Mouse (Mus musculus) testis, postnatal 14 days (tissue): ENCODE data around the gene Ythdf2.

Experiments
- DNase-seq: peaks from one replicate; pipeline ENCODE4 v3.0.0; 2021; ENCODE audit warnings: low spot score

The Ythdf2 gene

GRCm38 (mm10) chr4:132209299-132209698 lies 2.8 kb downstream of the Ythdf2 start:
- DNase-seq, result no peak

- DNase-seq, result no peak
Measured at GRCm38 (mm10) chr4:132207280-132207679, 4.8 kb downstream of the Ythdf2 start.

DNA sequence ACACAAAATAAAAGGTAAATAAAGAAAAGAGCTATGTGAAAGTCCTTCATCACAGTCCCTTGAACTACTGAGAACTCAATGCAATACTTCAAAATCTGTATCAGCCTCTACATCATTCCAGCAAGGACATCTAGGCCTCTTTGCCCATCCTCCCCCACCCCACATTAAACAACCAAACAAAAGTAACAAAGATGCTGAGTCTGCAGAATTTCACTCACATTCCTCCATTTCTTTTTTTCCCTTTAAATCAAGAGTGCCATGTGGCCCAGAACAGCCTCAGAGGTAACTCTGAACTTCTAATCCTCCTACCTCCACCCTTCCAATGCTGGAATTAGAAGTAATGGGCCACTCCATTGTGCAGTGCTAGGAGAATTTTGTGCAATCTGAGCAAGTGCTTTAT lies 13.3 kb downstream of the Ythdf2 start:
- DNase-seq, result no peak

DNA sequence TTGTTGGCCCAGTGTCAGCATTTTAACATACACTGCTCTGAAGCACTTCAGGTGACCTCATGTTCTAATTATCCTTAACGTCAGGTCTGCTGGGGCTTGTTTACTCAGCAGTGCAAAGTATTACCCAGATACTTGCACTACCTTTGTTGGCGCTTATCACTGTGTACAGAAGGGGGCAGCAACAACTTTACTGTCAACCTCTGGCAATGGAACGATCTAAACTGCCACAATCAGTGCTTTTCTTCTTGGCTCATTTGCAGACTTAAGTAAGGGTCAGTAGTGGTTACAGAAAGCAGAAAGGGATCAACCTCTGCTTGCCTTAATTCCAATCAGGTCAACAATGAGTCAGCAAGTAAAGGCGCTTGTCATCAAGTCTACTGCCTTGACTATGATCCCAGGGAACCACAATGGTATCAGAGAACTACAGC lies 13.8 kb downstream of the Ythdf2 start:
- no peak for DNase-seq

DNA sequence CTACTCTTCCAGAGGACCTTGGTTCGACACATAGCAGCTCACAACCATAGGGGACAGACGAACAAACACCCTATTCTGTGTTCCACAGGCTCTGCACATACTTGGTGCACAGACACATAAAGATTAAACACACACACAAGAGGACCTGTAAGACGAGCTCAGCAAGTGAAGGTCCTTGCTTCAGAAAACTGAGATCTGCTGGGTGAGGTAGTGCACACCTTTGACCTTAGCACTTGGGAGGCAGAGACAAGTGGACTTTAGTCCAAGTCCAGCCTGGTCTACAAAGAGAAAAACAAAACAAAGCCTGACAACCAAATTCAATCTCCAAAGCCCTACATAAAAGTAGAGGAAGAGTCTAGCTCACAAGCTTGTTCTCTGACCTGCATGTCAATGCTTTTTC lies 17.1 kb downstream of the Ythdf2 start:
- no peak for DNase-seq

DNA sequence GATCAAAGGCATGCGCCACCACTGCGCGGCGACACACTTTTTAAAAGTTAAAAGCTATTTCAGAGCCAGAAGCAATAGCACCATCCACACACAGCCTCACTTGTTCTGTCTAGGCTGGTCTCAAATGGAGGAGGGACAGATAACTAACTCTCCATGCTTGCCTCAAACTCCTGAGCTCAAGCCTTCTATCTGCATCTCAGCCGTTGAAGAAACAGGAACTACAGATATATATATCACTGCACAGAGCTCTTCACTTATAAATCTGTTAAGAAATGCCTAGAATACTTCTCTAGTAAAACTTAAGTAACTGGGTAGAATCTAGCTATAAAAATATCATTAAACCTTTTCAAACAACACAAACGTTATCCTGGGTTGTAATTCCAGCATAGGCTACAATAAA lies 17.7 kb downstream of the Ythdf2 start:
- no peak for DNase-seq

DNA sequence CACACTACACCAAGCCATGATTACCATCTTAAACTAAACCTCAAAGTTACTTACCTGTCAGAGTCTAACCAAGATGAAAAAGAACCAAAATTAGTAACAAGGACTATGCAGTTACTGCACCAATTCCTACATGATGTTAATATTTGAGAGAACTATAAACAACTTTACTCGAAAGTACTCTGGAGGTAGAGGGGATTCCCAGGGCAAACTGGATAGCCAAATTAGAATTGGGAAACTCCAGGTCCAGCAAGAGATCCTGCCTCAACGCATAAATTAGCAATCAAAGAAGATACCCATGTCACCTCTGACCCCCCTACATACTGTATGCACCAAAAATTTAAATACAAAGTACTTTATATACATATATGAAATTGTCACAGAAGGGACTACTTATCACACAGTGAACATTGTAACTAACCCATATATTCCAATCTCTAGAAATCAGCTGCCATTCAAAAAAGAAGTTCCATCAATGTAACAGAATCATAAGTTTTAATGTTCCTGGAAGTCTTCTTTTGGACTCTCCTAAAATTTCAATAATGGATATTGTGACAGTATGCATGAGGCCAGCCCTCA lies 24.2 kb downstream of the Ythdf2 start:
- DNase-seq, result no peak

- DNase-seq, result no peak
Measured at GRCm38 (mm10) chr4:132183162-132183561, 28.9 kb downstream of the Ythdf2 start.

DNA sequence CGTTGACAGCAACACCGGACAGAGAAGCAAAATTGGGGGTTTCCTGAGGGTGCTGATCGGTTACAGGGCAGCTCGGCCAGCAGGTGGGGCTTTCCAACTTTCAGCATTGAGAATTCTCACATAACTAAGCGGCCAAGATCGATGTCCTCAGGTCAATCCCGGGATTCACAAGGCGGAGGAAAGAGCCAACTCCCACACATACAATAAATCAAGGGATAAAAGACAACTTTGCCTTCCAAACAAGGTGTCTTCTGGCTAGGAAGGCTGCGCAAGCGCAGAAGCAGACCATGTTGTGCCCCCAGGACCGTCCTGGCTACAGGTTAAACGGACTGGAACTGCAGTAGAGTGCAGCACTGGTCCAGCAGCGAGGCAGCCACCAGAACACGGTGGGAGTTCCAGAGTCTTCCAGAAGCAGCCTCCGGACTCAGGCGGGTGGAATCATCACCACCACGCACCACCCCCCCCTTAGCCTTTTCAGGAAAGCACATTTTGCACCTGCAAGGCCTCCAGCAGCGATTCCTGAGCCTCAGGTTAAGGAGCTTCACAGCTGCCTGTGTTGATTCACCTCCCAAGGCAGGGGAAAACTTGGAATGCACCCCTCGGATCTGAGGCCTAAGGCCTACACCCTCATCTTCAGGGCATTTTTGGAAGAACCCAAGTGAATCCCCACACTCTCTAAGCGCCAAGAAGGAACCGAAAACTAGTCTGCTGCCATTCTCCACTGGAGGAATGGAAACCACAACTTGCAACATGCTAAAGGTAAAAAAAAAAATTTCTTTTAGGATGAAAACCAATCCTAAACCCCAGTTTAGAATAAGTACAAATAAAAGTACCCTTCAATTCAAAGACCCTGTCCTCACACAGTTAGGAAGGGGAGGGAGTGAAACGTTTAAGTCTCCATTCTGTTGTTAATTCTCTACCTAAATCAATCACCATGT lies 30.1 kb downstream of the Ythdf2 start:
- DNase-seq, result peak; percentile 25

DNA sequence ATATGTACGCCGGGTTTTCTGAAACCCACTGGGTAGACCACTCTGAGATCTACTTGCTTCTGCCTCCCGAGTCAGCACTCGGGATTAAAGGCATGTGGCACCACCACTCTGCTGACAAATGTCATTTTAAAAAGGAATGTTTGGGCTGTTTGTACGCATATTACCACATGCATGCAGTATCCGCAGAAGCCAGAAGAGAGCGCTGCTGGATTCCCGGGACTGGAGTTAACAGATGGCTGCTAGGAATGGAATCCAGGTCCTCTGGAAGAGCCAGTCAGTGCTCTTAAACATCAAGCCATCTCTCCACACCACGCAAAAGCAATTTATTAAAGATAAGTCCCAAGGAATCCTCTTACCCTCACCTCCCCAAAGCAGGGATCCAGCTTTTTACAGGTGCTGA lies 31.4 kb downstream of the Ythdf2 start:
- DNase-seq, result peak; percentile 46

DNA sequence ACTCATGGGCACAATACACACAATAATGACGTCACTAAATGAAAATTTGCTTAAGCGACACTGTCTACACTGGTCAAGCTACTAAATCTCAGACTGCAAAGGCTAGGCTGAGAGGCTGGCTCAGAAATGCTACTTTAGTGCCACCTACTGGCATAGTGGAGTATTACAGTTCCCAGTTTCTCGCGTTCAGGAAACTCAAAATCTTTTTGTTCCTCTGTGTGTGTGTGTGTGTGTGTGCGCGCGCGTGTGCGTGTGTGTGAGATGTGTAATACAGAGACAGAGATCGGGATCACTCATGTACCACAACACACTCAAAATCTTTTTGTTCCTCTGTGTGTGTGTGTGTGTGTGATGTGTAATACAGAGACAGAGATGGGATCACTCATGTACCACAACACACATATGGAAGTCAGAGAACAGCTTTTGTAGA lies 33.5 kb downstream of the Ythdf2 start:
- peak; percentile 36 for DNase-seq

GRCm38 (mm10) chr4:132176474-132176873 lies 35.6 kb downstream of the Ythdf2 start:
- no peak for DNase-seq

DNA sequence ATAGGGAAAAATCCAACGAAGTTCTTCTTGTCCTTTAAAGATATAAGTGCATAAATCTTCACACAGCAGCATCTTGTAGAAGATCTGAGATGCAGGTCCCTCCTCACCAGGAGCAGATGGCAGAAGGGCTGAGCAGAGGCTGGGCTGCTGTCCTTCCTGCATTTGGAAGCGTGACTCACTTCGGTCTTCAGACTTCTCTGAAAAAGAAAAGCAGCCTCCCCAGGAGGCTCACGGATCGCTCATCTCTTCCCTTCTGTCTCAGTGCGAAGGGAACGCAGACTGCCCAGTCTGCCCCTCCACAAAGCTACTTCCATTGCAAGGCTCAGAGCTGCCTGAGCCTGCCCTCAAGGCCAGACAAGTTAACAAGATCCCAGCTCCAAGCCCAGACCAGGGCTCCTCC lies 41.2 kb downstream of the Ythdf2 start:
- no peak for DNase-seq

GRCm38 (mm10) chr4:132169761-132170160 lies 42.3 kb downstream of the Ythdf2 start:
- DNase-seq, result no peak

- DNase-seq, result no peak
Measured at GRCm38 (mm10) chr4:132169271-132169670, 42.8 kb downstream of the Ythdf2 start.

- DNase-seq, result no peak
Measured at GRCm38 (mm10) chr4:132167436-132167835, 44.7 kb downstream of the Ythdf2 start.

DNA sequence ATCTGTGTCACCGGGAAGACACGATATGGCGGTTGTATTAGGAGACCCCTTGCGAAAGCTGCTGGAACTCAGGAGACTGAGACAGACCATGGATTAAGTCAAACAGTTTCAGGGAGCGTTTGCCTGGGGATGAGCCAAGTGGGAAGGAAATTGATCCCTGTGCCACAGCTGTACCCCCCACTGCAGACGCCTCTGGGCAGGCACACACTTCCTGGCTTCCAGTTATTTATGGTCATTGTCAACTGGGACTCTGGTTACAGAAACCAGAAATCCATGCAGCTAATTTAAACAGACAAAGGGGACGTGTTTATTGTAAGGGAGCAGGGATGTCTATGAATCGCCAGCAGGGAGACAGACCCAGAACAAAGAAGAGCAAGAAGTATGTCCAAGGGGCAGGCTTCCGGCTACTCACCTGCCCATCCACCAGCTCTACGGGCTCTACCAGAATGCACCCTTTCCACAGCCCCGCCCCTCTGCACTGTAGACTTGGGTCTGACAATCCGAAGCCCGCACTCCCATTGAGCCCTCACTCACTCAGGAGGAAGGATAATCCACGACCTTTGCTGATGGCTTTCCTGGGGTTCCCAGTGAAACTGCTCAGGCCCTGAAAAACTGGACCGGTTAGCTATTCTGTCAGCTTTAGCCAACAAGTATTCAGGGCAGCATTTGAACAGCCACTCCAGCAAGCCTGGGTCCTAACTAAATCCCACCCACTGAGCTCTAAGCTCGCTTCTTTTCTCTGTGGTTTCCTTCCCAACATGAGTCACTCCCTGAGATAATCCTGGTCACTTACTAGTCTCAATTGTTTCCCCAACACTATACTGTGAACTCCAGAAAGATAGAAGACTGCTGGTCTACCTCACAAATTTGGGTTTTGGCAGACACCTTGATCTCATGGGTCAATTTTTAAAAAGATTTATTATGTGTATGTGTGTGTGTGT lies 45.5 kb downstream of the Ythdf2 start:
- no peak for DNase-seq

GRCm38 (mm10) chr4:132165691-132166090 lies 46.4 kb downstream of the Ythdf2 start:
- DNase-seq, result no peak

DNA sequence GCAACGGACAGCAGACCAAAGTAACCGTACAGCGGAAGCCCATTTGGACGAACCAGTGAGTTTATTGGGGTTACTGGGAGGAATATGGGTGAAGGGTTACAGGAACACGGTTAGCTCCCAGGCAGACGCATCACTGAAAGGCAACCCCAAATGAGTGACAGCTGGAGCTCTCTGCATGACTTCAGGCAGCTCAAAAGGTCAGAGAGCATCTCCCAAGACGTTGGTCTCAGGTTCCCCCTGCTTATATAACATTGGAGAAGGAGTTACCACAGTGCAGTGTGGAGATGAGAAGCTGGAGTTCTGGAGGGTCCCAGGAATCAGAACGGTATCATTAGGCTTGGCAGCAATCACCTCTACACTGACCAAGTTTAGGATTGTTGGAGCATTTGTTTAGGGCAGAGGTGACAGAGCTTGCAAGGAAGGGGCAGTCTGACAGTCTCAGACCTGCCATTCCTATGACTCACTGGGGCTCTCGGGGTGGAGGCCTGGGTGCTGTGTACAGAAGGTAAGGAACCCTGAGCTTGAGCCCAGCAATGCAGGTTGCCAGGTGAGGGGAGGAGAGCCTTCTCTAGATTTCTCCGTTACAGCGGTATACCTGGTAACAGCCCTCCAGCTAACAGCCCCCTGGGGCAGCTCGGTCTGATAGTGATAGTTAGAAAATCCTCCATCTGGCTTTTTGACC lies 55.0 kb downstream of the Ythdf2 start:
- no peak for DNase-seq

DNA sequence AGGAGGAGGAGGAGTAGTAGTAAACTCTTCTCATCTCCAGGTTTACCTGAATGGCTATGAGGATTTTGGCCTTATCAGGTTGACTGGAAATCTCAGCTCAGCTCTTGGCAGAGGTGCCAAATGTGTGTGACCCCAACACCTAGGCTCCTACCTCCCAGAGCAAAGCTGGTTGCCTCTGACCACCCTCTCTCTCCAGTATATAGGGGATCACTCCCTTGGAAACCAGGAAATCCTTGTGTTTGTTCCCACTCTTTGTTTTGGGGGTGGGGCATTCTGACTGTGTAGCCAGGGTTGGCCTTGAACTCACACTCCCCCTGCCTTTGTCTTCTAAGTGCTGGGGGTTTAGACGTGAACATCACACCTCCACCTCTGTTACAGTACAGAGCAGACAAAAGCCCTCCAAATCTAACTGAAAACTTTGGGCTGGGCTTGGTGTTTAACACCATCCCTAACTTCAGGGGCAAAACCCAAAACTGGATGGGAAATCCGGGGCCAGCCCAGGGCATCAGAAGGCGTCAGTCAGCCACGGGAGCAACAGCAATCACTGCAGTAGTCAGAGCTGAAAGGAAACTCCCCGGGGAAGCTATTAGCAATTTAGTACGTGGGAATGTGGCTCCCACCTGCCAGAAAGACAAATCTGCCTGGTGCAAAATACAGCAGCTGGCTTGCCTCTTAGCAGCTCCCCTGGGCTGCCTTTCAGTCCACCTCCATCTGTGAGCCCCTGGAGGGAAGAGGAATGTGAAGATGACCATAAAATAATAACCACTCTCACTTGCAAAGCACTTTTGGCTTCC lies 57.0 kb downstream of the Ythdf2 start:
- no peak for DNase-seq

DNA sequence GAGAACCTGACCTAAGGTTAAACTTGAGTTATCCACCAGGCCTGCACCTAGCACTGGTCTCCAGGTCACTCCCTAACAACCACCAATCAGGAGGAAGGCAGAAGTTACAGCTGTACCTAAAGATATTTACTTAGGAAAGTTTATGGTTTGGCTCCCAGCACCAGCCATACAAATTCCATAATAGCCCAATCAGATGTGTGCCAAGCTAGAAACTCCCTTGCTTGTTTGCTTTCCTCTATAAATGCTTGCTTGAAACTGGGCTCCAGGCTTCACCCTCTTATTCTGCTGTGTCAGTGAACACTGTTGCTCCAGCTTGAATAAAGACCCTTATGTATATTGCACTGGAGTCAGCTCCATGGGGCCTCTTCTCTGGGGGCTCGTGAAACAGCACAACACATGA lies 60.4 kb downstream of the Ythdf2 start:
- no peak for DNase-seq
